Mouse (Mus musculus) hindbrain, postnatal 0 days (tissue): ENCODE data around the gene Eif2ak3. TPM values are rescaled to one million over a fixed set of nuclear protein-coding genes. Genes with fewer than 3 reads are reported as not detected.

Experiments used
- ATAC-seq: fragments of 200-750 bp; cut with Nextera tagmentation; 2 replicates; pipeline ENCODE4 v1.8.0; 2017; ENCODE audit warnings: mild to moderate bottlenecking, moderate TSS enrichment, moderate library complexity
- DNase-seq: peaks from one replicate; pipeline ENCODE4 v3.0.0-alpha.2; 2015; ENCODE audit warnings: low spot score
- H3K27ac ChIP-seq: fragments of 300-500 bp; sonication (generic); 2 replicates; pipeline ENCODE4 v1.5.1; 2014; ENCODE audit warnings: mild to moderate bottlenecking
- H3K27me3 ChIP-seq: fragments of 300-500 bp; sonication (generic); 2 replicates; pipeline ENCODE4 v1.6.1; 2014; ENCODE audit warnings: low read length, mixed read lengths; ENCODE audit not compliant: insufficient read depth
- H3K36me3 ChIP-seq: fragments of 300-500 bp; sonication (generic); 2 replicates; pipeline ENCODE4 v1.6.1; 2014; ENCODE audit warnings: low read length, mixed read lengths; ENCODE audit not compliant: insufficient read depth
- H3K4me1 ChIP-seq: fragments of 300-500 bp; sonication (generic); 2 replicates; pipeline ENCODE4 v1.6.1; 2014; ENCODE audit warnings: antibody characterized with exemption, low read length, mixed read lengths; ENCODE audit not compliant: insufficient read depth
- H3K4me2 ChIP-seq: fragments of 300-500 bp; sonication (generic); 2 replicates; pipeline ENCODE4 v1.6.1; 2014; ENCODE audit warnings: low read depth, mild to moderate bottlenecking, low read length, moderate library complexity, mixed read lengths
- H3K4me3 ChIP-seq: fragments of 300-500 bp; sonication (generic); 2 replicates; pipeline ENCODE4 v1.5.1; 2014; ENCODE audit warnings: low read length
- H3K9ac ChIP-seq: fragments of 300-500 bp; sonication (generic); replicated peaks from 2 replicates; pipeline ENCODE4 v1.6.1; 2014; ENCODE audit warnings: mild to moderate bottlenecking, low read length, moderate library complexity, mixed read lengths
- H3K9me3 ChIP-seq: fragments of 300-500 bp; sonication (generic); 2 replicates; pipeline ENCODE4 v1.6.1; 2016; ENCODE audit warnings: low read length, mixed read lengths
- CTCF ChIP-seq: IDR thresholded peaks from 2 replicates; pipeline ENCODE4 v1.5.1; 2016; ENCODE audit warnings: antibody characterized with exemption, control low read depth, low read depth
- WGBS: fragments of 180-500 bp; shearing (Covaris S2); extraction: QIAGEN DNeasy Blood & Tissue Kit; methylation state at CpG from one replicate; pipeline ENCODE4 v1.1.7; 2014; 5-methylcytosine and 5-hydroxymethylcytosine counted together
- polyA plus RNA-seq: library from polyadenylated mRNA; unstranded; fragments of >200 nt; fragmentation: Nextera tagmentation; extraction: Ambion mirVana; gene quantifications from 2 replicates; pipeline ENCODE4 v1.2.1, GENCODE M21; 2015
- total RNA-seq: library from RNA; depleted of rRNA; stranded (reverse); fragments of >200 nt; gene quantifications from 2 replicates; pipeline ENCODE4 v1.2.3, GENCODE M21; 2014

The Eif2ak3 gene
- total and polyA plus RNA-seq, 2 experiments from 2014 or later, result 7.6 to 18.3 TPM

GRCm38 (mm10) chr6:70806514-70806912 is 37.8 kb upstream of the Eif2ak3 start:
- TF ChIP-seq CTCF, result no peak
- Histone ChIP-seq H3K4me2 (peak overlapping the region; percentile 48; the same call in 1 of the 2 replicates), H3K4me1 (no peaks in the 10 kb centered on the region), H3K36me3 (no peaks in the 10 kb centered on the region), H3K27me3 (0 out of 2 replicates have a peak, but pooled peaks cover 4% of the 10 kb centered on the region), H3K9me3 (no peaks in the 10 kb centered on the region), H3K4me3 (no peak overlapping the region), H3K27ac (no peak overlapping the region), H3K9ac (no peak overlapping the region)
- DNase-seq (no peak), ATAC-seq (peak; percentile 30)
- 50% methylated on average over 1 of the region's 1 CpGs for WGBS

- WGBS, result 75% methylated on average over 1 of the region's 1 CpGs
- Histone ChIP-seq H3K36me3 (no peaks in the 10 kb centered on the region), H3K27me3 (no peaks in the 10 kb centered on the region), H3K4me3 (no peak overlapping the region), H3K4me1 (no peaks in the 10 kb centered on the region), H3K27ac (no peak overlapping the region), H3K4me2 (no peak overlapping the region), H3K9me3 (no peaks in the 10 kb centered on the region), H3K9ac (no peak overlapping the region)
- TF ChIP-seq CTCF, result no peak
- DNase-seq (no peak), ATAC-seq (no peak)
Measured at GRCm38 (mm10) chr6:70810524-70810923, 33.8 kb upstream of the Eif2ak3 start.

- Histone ChIP-seq H3K36me3 (no peaks in the 10 kb centered on the region), H3K4me3 (no peak overlapping the region), H3K4me2 (no peak overlapping the region), H3K27me3 (no peaks in the 10 kb centered on the region), H3K9me3 (no peaks in the 10 kb centered on the region), H3K27ac (no peak overlapping the region), H3K9ac (no peak overlapping the region), H3K4me1 (no peaks in the 10 kb centered on the region)
- DNase-seq (peak; percentile 86), ATAC-seq (0 out of 2 replicates have a peak, but pooled peaks have one; percentile 30)
- 22% methylated on average over 6 of the region's 6 CpGs for WGBS
- peak; percentile 88 for TF ChIP-seq CTCF
Measured at GRCm38 (mm10) chr6:70811557-70812525, 32.5 kb upstream of the Eif2ak3 start.

GRCm38 (mm10) chr6:70812526-70812895 is 31.8 kb upstream of the Eif2ak3 start:
- no peak for DNase-seq
- 35% methylated on average over 4 of the region's 4 CpGs for WGBS
- H3K9ac ChIP-seq, result no peak overlapping the region

GRCm38 (mm10) chr6:70813921-70814628 is 30.2 kb upstream of the Eif2ak3 start:
- ATAC-seq (no peak), DNase-seq (no peak)
- no peaks in the 10 kb centered on the region for H3K36me3 ChIP-seq
- H3K4me3 ChIP-seq, result no peak overlapping the region
- no peak overlapping the region for H3K27ac ChIP-seq
- no peak overlapping the region for H3K4me2 ChIP-seq
- no peaks in the 10 kb centered on the region for H3K4me1 ChIP-seq
- no peak overlapping the region for H3K9ac ChIP-seq
- no peak for TF ChIP-seq CTCF
- WGBS, result 88% methylated on average over 18 of the region's 18 CpGs
- no peaks in the 10 kb centered on the region for H3K27me3 ChIP-seq
- H3K9me3 ChIP-seq, result no peaks in the 10 kb centered on the region

More at GRCm38 (mm10) chr6:70812526-70812895, 31.8 kb upstream of the Eif2ak3 start:
- H3K36me3 ChIP-seq, result no peaks in the 10 kb centered on the region
- ATAC-seq, result no peak
- H3K27ac ChIP-seq, result no peak overlapping the region
- no peaks in the 10 kb centered on the region for H3K4me1 ChIP-seq
- H3K9me3 ChIP-seq, result no peaks in the 10 kb centered on the region
- no peak for TF ChIP-seq CTCF
- no peak overlapping the region for H3K4me2 ChIP-seq
- no peaks in the 10 kb centered on the region for H3K27me3 ChIP-seq
- no peak overlapping the region for H3K4me3 ChIP-seq

- Histone ChIP-seq H3K9me3 (no peaks in the 10 kb centered on the region), H3K4me3 (no peak overlapping the region), H3K4me2 (no peak overlapping the region), H3K27ac (no peak overlapping the region), H3K27me3 (no peaks in the 10 kb centered on the region), H3K9ac (no peak overlapping the region), H3K36me3 (no peaks in the 10 kb centered on the region), H3K4me1 (no peaks in the 10 kb centered on the region)
- TF ChIP-seq CTCF, result no peak
- DNase-seq, result no peak
- 91% methylated on average over 4 of the region's 4 CpGs for WGBS
- no peak for ATAC-seq
Measured at GRCm38 (mm10) chr6:70814629-70814950, 29.7 kb upstream of the Eif2ak3 start.
